Mouse (Mus musculus) brain, embryonic 18.5 days (tissue): ENCODE measurements around the gene Gm10310.
"Not testable (repeated sequence)": the region's sequence is repeated elsewhere in the genome, so short reads cannot be mapped to it uniquely, and the experiment has no call there.

ENCODE experiments used
- DNase-seq: peaks from one replicate; pipeline ENCODE4 v3.0.0-alpha.2; 2012; ENCODE audit warnings: low read depth, low spot score

Gene Gm10310

DNA sequence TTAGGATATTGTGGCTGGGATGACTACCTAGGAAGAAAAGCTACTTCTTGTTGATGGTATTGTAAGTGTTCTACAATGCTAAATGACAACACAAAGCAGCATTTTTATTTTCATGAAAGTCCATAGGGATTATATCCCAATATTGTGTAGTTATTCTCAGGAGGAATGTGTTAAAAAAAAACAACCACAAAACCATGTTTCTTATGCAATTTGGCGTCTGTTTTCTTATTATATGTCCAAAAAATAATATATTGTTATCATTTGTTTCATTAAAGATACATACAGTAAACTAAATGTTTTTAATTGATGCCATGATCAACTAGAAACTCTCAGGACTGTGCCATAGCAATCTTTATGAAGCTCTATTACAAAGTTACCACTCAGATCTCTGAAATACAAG is at the start of gene Gm10310:
Gm10310 (minus strand) TSS at position 101 of the 400 bp plus-strand sequence.
- DNase-seq = not testable (repeated sequence)

DNA sequence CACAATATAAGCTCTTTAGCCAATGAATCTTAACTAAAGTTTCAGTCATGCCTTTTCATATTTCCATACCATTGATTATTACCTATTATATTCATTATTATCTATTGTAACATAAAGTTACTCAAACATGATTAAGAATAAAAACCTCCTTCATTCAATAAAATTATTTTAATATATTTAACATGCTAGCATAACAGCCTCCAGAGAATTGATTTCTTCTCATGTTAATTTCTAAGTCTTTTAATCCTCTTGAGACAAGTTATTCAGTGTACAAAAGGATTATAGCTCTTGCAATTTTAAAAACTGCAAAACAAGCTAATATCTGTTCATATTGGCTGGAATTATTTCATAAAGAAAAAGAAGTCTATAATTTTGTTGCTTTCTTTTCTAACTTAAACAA is 45.2 kb upstream of the Gm10310 start, which contains the start of gene Olfr821:
Olfr821 (plus strand) TSS at position 301 of the 400 bp plus-strand sequence.
- no peak for DNase-seq

DNA sequence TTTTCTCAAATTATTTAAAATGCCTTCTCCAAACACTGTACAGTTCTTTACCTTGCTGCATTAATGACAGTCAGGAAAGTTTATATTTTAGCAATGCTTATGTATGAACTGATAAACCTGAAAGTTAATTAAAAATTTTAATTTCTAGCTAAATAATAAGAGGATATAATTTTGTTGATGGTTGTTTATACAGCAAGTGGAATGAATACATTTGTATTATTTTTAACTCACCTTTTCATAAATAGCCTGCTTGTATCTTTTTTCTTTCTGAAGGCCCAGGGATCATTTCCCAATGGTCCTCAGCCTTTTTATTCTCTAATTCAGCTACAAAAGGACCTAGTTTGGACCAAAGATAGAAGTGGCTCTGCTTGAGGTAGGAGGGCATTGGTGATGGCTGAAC is 27.5 kb upstream of the Gm10310 start, which contains the start of gene Olfr820:
Olfr820 (plus strand) TSS at position 301 of the 400 bp plus-strand sequence.
- DNase-seq = no peak

DNA sequence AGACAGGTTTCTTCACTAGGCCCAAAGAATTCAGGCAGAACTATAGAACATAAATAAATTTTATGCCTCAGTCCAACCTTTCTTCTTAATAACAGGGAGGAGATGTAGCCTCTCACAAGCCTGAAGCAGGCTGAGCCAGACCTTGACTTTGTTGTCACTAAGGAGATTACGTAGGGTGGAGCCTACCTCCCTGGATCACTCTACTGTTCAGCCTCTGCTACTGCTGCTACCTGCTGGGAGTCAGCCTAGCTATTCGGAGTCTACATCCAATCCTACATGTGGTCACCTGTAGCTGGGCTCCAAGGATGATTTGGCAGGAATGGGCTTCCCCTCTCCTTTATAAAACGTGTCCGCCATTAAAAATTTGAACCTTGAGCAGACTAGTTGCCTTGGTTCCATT is 20.5 kb upstream of the Gm10310 start:
- DNase-seq = not testable (repeated sequence)

DNA sequence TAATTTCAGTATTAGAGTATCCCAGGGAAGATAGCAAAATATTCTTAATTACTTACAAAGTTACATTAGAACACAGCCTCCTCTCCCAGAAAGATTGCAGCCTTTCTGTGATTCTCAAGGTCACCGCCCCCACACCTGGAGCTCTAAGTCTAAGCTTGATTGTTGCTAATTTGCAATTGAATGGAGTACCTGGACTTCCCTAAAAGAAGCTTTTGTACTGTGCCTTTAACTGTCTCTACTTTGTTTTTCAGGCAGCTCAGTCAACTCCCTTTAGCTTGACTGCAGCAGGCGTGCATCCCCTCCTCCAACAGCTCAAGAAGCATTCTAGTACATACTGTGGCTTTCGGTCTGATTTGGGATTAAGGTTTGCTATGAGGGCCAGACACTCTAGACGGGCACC is 19.2 kb upstream of the Gm10310 start:
- DNase-seq = not testable (repeated sequence)

DNA sequence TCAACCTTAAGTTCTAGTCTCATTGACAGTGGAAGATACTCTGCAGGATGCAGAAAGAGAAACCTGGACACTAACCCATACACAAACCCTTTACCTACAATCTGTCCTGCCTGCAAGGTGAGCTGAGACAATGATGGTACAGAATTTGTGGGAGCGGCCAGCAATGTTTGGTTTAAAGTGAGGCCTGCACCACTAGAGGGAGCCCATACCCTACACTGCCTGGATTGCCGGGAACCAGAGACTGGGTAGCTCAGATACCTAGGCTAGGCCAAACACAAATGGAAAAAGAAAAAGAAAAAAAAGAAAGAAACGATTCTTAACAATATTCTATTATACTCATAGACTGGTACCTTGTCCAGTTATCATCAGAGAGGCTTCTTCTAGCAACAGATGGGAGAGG is 3.0 kb downstream of the Gm10310 start:
- DNase-seq = not testable (repeated sequence)

DNA sequence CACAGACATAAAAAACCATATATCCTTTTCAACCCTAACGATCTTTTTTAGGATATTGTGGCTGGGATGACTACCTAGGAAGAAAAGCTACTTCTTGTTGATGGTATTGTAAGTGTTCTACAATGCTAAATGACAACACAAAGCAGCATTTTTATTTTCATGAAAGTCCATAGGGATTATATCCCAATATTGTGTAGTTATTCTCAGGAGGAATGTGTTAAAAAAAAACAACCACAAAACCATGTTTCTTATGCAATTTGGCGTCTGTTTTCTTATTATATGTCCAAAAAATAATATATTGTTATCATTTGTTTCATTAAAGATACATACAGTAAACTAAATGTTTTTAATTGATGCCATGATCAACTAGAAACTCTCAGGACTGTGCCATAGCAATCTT is 8.8 kb downstream of the Gm10310 start, which contains the start of gene Olfr247:
Olfr247 (minus strand) TSS at position 101 of the 400 bp plus-strand sequence.
- not testable (repeated sequence) for DNase-seq

DNA sequence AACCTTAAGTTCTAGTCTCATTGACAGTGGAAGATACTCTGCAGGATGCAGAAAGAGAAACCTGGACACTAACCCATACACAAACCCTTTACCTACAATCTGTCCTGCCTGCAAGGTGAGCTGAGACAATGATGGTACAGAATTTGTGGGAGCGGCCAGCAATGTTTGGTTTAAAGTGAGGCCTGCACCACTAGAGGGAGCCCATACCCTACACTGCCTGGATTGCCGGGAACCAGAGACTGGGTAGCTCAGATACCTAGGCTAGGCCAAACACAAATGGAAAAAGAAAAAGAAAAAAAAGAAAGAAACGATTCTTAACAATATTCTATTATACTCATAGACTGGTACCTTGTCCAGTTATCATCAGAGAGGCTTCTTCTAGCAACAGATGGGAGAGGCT is 11.9 kb downstream of the Gm10310 start:
- not testable (repeated sequence) for DNase-seq

DNA sequence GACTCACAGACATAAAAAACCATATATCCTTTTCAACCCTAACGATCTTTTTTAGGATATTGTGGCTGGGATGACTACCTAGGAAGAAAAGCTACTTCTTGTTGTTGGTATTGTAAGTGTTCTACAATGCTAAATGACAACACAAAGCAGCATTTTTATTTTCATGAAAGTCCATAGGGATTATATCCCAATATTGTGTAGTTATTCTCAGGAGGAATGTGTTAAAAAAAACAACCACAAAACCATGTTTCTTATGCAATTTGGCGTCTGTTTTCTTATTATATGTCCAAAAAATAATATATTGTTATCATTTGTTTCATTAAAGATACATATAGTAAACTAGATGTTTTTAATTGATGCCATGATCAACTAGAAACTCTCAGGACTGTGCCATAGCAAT is 17.7 kb downstream of the Gm10310 start, which contains the start of gene Olfr819:
Olfr819 (minus strand) TSS at position 101 of the 400 bp plus-strand sequence.
- not testable (repeated sequence) for DNase-seq

DNA sequence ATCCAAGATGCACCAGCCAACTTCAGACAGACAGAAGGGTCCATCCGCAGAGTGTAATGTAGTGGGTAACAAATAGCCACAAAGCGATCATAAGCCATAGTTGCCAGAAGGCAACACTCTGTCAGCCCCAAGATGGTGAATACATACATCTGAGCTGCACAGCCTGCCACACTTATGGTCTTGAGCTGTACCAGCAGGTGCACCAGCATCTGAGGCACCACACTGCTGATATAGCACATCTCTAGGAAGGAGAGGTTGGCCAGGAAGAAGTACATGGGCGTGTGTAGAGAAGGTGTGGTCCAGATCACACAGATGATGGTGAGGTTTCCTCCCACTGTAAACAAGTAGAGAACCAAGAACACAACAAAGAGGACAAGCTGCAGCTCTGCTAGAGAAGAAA is 18.6 kb downstream of the Gm10310 start:
- DNase-seq = not testable (repeated sequence)

DNA sequence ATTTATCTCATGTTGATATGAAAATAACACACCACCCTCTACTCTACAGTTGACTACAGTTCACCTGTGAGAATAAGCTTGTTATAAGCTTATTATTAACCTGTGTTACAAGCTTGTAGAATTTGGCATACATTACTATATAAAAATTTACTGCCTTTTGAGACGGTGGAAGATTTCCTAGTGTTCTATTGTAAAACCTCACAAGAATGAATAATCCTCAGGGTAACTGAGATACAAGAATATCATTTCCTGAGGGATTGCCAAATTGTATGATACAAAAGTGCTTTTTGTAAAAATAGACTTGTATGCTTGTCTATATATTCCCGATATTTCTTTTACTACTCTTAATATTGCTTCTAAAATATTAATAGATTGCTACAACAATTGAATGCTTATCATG is 35.9 kb downstream of the Gm10310 start, which contains the start of gene Olfr818:
Olfr818 (minus strand) TSS at position 101 of the 400 bp plus-strand sequence.
- DNase-seq = no peak
